Mouse (Mus musculus): ENCODE measurements at regions not wholly inside any gene's neighbourhood (a gene's known extent, or its start where the extent isn't known, plus 50 kb on each side); places are given as distances from the start of the nearest gene placed in this dataset.

DNA sequence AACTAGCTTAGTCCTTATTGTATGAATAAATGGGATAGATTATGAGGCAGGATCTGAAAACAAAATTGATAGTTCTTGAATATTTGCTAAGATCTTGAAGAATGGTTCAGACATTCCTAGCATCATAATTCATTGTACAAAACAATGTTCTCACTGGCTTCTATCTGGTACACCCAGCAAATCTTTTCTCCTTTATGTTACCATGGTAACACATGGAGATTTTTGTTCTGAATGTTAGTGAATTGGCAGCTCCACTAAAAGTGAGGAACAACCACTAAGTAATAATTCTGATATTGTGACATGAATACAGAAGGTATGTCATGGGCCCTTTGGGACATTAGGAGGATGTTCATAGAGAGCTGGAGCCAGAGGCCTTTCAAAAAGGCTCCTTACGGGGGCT, 639.8 kb downstream of the Gsdmc2 start:
- H3K9ac ChIP-seq (replicated peaks) = no peak overlapping the region
- 93% methylated on average over 1 of the region's 1 CpGs for WGBS (ENCODE audit: insufficient replicate concordance)
- TF ChIP-seq CTCF (IDR thresholded peaks at IDR 0.05; ENCODE audit: low read depth) = no peak
- TF ChIP-seq EP300 (IDR thresholded peaks at IDR 0.05; ENCODE audit: low read depth) = no peak
- no peaks in the 10 kb centered on the region for H3K36me3 ChIP-seq (replicated peaks; ENCODE audit: insufficient read depth, low read length)
- H3K27ac ChIP-seq (ENCODE audit: low read depth) = no peak overlapping the region
- DNase-seq (no peak), ATAC-seq (no peak)
- no peaks in the 10 kb centered on the region for H3K9me3 ChIP-seq (ENCODE audit: low read length)
- no peaks in the 10 kb centered on the region for H3K27me3 ChIP-seq (ENCODE audit: insufficient read depth, low read length)
- H3K4me3 ChIP-seq (ENCODE audit: low read depth, low read length) = no peak overlapping the region
- H3K4me1 ChIP-seq (ENCODE audit: insufficient read depth) = no peaks in the 10 kb centered on the region
- no peak overlapping the region for H3K4me2 ChIP-seq (ENCODE audit: low read depth, low read length)

GRCm38 (mm10) chr15:63195031-63195430, 649.9 kb downstream of the Gsdmc2 start:
- 77% methylated on average over 2 of the region's 2 CpGs for WGBS (ENCODE audit: insufficient replicate concordance)
- DNase-seq (no peak), ATAC-seq (no peak)
- Histone ChIP-seq H3K4me1 (ENCODE audit: insufficient read depth) (no peaks in the 10 kb centered on the region), H3K9ac (replicated peaks) (no peak overlapping the region), H3K27ac (ENCODE audit: low read depth) (no peak overlapping the region), H3K36me3 (replicated peaks; ENCODE audit: insufficient read depth, low read length) (no peaks in the 10 kb centered on the region), H3K27me3 (ENCODE audit: insufficient read depth, low read length) (no peaks in the 10 kb centered on the region), H3K4me2 (ENCODE audit: low read depth, low read length) (no peak overlapping the region), H3K4me3 (ENCODE audit: low read depth, low read length) (no peak overlapping the region), H3K9me3 (ENCODE audit: low read length) (no peaks in the 10 kb centered on the region)
- no peak for TF ChIP-seq CTCF (IDR thresholded peaks at IDR 0.05; ENCODE audit: low read depth)
- TF ChIP-seq EP300 (IDR thresholded peaks at IDR 0.05; ENCODE audit: low read depth) = no peak

DNA sequence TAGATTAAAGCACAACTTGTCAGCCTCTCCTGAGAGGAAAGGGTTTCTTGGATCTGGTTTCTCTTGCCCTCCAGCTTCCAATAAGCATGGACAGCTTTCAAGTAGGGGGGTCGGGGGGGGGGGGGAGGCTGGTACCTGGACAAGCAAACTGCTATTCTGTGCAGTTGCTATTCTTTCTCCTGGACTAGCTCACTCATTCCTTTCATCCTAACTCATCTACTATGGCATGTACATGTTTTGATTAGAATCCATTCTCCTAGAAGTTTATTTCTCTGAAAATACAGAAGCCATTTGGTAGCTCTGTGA, 650.5 kb downstream of the Gsdmc2 start:
- Histone ChIP-seq H3K4me3 (ENCODE audit: low read depth, low read length) (no peak overlapping the region), H3K36me3 (replicated peaks; ENCODE audit: insufficient read depth, low read length) (no peaks in the 10 kb centered on the region), H3K9me3 (ENCODE audit: low read length) (no peaks in the 10 kb centered on the region), H3K27ac (ENCODE audit: low read depth) (no peak overlapping the region), H3K4me1 (ENCODE audit: insufficient read depth) (no peaks in the 10 kb centered on the region), H3K9ac (replicated peaks) (no peak overlapping the region), H3K27me3 (ENCODE audit: insufficient read depth, low read length) (no peaks in the 10 kb centered on the region), H3K4me2 (ENCODE audit: low read depth, low read length) (no peak overlapping the region)
- no peak for TF ChIP-seq CTCF (IDR thresholded peaks at IDR 0.05; ENCODE audit: low read depth)
- no peak for TF ChIP-seq EP300 (IDR thresholded peaks at IDR 0.05; ENCODE audit: low read depth)
- DNase-seq = no peak
- ATAC-seq = no peak
- WGBS (ENCODE audit: insufficient replicate concordance) = 45% methylated on average over 1 of the region's 1 CpGs

GRCm38 (mm10) chr15:63193617-63194491, 651.1 kb downstream of the Gsdmc2 start:
- Histone ChIP-seq H3K9me3 (ENCODE audit: low read length) (no peaks in the 10 kb centered on the region), H3K4me2 (ENCODE audit: low read depth, low read length) (no peak overlapping the region), H3K4me3 (ENCODE audit: low read depth, low read length) (no peak overlapping the region), H3K36me3 (replicated peaks; ENCODE audit: insufficient read depth, low read length) (no peaks in the 10 kb centered on the region), H3K4me1 (ENCODE audit: insufficient read depth) (no peaks in the 10 kb centered on the region), H3K27ac (ENCODE audit: low read depth) (no peak overlapping the region), H3K27me3 (ENCODE audit: insufficient read depth, low read length) (no peaks in the 10 kb centered on the region), H3K9ac (replicated peaks) (no peak overlapping the region)
- DNase-seq (no peak), ATAC-seq (no peak)
- TF ChIP-seq CTCF (IDR thresholded peaks at IDR 0.05; ENCODE audit: low read depth) (no peak), EP300 (IDR thresholded peaks at IDR 0.05; ENCODE audit: low read depth) (no peak)
- 71% methylated on average over 2 of the region's 2 CpGs for WGBS (ENCODE audit: insufficient replicate concordance)

DNA sequence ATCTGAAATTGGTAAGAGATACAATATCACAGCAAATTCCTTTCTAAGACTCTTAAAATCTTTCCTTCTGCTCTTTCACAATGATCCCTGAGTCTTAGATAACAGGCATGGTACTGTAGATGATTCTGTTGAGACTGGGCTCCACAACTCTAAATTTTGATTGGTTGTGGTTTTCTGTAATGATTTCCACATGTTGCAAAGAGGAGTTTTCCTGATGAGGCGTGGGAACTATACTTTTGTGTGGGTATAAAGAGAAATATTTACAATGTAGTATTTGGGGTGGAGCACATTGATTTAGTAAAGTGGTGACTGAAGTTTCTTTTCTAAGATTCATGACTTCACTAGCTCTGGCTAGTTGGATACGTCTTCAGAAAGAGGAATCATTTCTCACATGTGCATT, 653.2 kb downstream of the Gsdmc2 start:
- no peak overlapping the region for H3K9ac ChIP-seq (replicated peaks)
- 73% methylated on average over 2 of the region's 2 CpGs for WGBS (ENCODE audit: insufficient replicate concordance)
- H3K27ac ChIP-seq (ENCODE audit: low read depth) = no peak overlapping the region
- DNase-seq = no peak
- H3K27me3 ChIP-seq (ENCODE audit: insufficient read depth, low read length) = no peaks in the 10 kb centered on the region
- ATAC-seq = no peak
- no peak overlapping the region for H3K4me2 ChIP-seq (ENCODE audit: low read depth, low read length)
- H3K9me3 ChIP-seq (ENCODE audit: low read length) = no peaks in the 10 kb centered on the region
- no peaks in the 10 kb centered on the region for H3K4me1 ChIP-seq (ENCODE audit: insufficient read depth)
- no peaks in the 10 kb centered on the region for H3K36me3 ChIP-seq (replicated peaks; ENCODE audit: insufficient read depth, low read length)
- H3K4me3 ChIP-seq (ENCODE audit: low read depth, low read length) = no peak overlapping the region
- TF ChIP-seq CTCF (IDR thresholded peaks at IDR 0.05; ENCODE audit: low read depth) = no peak
- no peak for TF ChIP-seq EP300 (IDR thresholded peaks at IDR 0.05; ENCODE audit: low read depth)

DNA sequence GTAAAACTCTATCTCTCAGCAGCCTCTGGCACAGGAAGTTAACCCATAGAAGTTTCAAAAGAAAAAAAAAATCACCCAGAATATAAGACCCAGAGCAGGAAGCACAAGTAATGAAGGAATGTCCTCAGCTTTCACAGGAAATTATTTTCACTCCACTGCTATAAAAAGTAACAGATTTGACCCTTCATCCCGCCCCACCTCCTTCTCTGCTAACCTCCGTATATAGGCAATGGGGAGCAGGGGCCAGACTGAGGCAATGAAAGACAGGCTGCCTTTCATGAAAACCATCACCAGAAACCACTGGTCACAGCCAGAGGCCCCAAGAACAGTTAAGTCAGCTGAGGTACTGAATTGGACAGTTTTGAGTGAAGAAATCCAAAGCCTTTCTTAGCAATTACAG, 654.9 kb downstream of the Gsdmc2 start:
- ATAC-seq = no peak

More for the DNA sequence above, 654.9 kb downstream of the Gsdmc2 start:
- Histone ChIP-seq H3K27me3 (ENCODE audit: insufficient read depth, low read length) (no peaks in the 10 kb centered on the region), H3K36me3 (replicated peaks; ENCODE audit: insufficient read depth, low read length) (no peaks in the 10 kb centered on the region), H3K4me1 (ENCODE audit: insufficient read depth) (no peaks in the 10 kb centered on the region), H3K9ac (replicated peaks) (no peak overlapping the region), H3K4me2 (ENCODE audit: low read depth, low read length) (no peak overlapping the region), H3K9me3 (ENCODE audit: low read length) (no peaks in the 10 kb centered on the region), H3K4me3 (ENCODE audit: low read depth, low read length) (no peak overlapping the region), H3K27ac (ENCODE audit: low read depth) (no peak overlapping the region)
- TF ChIP-seq CTCF (IDR thresholded peaks at IDR 0.05; ENCODE audit: low read depth) = no peak
- no peak for TF ChIP-seq EP300 (IDR thresholded peaks at IDR 0.05; ENCODE audit: low read depth)
- DNase-seq = no peak
- WGBS (ENCODE audit: insufficient replicate concordance) = 51% methylated on average over 2 of the region's 2 CpGs
